Mouse (Mus musculus) ES-E14 (cell line): ENCODE measurements around the gene Platr17.

Experiments used
- CHD2 ChIP-seq: IDR thresholded peaks from 2 replicates; pipeline ENCODE4 v1.6.1; 2014; ENCODE audit warnings: mild to moderate bottlenecking, low read depth, low read length, inconsistent platforms
- HCFC1 ChIP-seq: IDR thresholded peaks from 2 replicates; pipeline ENCODE4 v1.6.1; 2012; ENCODE audit warnings: low read length, inconsistent platforms, borderline replicate concordance; ENCODE audit not compliant: insufficient read depth
- MAFK ChIP-seq: IDR thresholded peaks from 2 replicates; pipeline ENCODE4 v1.6.1; 2014; ENCODE audit warnings: mild to moderate bottlenecking, low read depth, low read length, inconsistent platforms; ENCODE audit not compliant: insufficient read depth
- ZNF384 ChIP-seq: IDR thresholded peaks from 2 replicates; pipeline ENCODE4 v1.6.1; 2012; ENCODE audit warnings: low read depth, low read length, inconsistent platforms

- TF ChIP-seq HCFC1, result no peak
- no peak for TF ChIP-seq MAFK
- TF ChIP-seq CHD2, result no peak
- no peak for TF ChIP-seq ZNF384
These were observed 12.8 kb downstream of the Platr17 start for GRCm38 (mm10) chr17:33917656-33918292.
